Mouse (Mus musculus) megakaryocyte, embryonic 14.5 days (primary cell): ENCODE results near the gene Cd300a.

Experiments
- FLI1 ChIP-seq: IDR thresholded peaks from 2 replicates; pipeline ENCODE4 v1.6.1; 2012; ENCODE audit warnings: low read length, inconsistent platforms, mixed read lengths
- GATA1 ChIP-seq: IDR thresholded peaks from 3 replicates; pipeline ENCODE4 v1.6.1; 2012; ENCODE audit warnings: mixed read lengths, low read length, inconsistent platforms, borderline replicate concordance

DNA sequence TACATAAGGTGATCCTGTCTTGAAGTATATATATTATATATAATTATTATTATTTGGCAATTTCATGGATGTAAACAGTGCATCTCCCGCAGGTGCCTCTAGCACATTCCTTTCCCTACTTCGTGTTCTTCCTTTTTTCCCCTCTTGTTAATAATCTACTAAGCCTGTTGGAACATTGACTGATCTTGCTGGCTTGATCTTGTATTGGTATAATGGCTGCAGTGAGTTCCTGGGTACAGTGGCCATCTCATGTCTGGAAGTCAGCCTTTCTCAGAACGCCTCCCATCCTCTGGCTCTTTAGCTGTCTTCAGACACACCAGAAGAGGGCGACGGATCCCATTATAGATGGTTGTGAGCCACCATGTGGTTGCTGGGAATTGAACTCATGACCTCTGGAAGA, 33.7 kb upstream of the Cd300a start:
- TF ChIP-seq FLI1: no peak
- no peak for TF ChIP-seq GATA1
